Mouse (Mus musculus) cerebellum, adult 2 months (tissue): ENCODE measurements at regions not wholly inside any gene's neighbourhood (a gene's known extent, or its start where the extent isn't known, plus 50 kb on each side); places are given as distances from the start of the nearest gene placed in this dataset.

Experiments
- DNase-seq, 2 experiments: peaks; one replicate each; pipeline ENCODE4 v3.0.0; 2021
- H3K27ac ChIP-seq: fragments of 200-500 bp; 2 replicates; pipeline ENCODE4 v1.5.1; 2012; ENCODE audit warnings: low read length, control low read depth, inconsistent platforms; ENCODE audit not compliant: insufficient read depth
- H3K27me3 ChIP-seq: fragments of 200-500 bp; 2 replicates; pipeline ENCODE4 v1.6.1; 2012; ENCODE audit warnings: inconsistent platforms, mild to moderate bottlenecking, low read length, moderate library complexity; ENCODE audit not compliant: control insufficient read depth, insufficient read depth
- H3K4me1 ChIP-seq: fragments of 200-500 bp; 2 replicates; pipeline ENCODE4 v1.6.1; 2011; ENCODE audit warnings: low read length; ENCODE audit not compliant: control insufficient read depth, insufficient read depth
- H3K4me3 ChIP-seq: fragments of 200-500 bp; replicated peaks from 2 replicates; pipeline ENCODE3; 2011; ENCODE audit warnings: mild to moderate bottlenecking, low read depth, low read length, control low read depth; ENCODE audit not compliant: insufficient read depth
- CTCF ChIP-seq: fragments of 200-500 bp; IDR thresholded peaks from 2 replicates; pipeline ENCODE4 v1.5.1; 2011; ENCODE audit warnings: low read depth, mild to moderate bottlenecking, control low read depth, low read length, moderate library complexity, borderline replicate concordance; ENCODE audit not compliant: insufficient read depth
- POLR2A ChIP-seq: fragments of 200-500 bp; IDR thresholded peaks from 2 replicates; pipeline ENCODE4 v1.6.1; 2011; ENCODE audit warnings: low read length, control low read depth, borderline replicate concordance; ENCODE audit not compliant: insufficient read depth
- WGBS: fragments of 180-500 bp; shearing (Covaris S2); methylation state at CpG from one replicate; pipeline ENCODE4 v1.1.7; 2018; 5-methylcytosine and 5-hydroxymethylcytosine counted together

DNA sequence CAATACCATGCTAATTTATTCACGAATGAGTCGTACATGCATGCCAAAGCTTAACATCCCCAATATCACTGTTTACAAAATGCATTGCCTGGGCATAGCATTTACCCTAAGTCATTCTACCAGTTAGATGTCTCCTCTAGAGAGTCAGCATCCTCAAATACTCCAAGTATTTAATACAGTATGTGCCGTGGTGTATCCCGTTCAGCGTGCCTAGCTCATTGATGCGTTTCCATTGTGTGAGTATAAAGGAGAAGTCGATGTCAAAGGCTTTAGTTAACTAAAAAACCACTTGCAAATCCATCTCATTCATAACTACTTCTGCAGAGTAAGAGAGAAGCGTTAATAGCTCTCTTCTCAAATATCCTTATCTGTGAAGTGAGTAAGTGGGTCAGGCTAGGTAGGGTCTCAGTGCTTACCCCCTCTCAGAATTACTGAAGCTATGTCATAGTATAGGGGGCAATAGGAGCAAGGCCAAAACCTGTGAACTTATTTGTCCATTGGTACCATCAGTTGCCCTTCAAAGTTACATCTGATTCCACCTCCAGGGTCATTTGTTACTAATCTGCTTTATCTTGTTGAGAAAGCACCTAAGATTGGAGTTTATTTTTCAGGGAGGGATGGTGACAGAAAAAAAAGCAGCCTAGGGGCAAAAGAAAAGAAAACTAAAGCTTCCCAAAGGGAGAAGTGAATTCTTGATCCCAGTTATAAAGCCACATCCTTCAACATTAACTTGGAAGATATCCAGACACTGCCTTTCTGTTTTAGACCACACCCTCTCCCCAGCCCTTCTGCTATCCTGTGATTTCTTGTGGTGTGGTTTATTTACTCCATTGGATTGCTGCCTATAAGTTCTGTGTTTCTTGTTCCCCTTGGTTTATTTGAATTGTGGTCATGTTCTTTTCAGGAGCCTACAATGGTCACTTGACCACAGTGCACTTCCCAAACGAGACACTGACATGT lies 427.2 kb upstream of the Ubash3b start:
- TF ChIP-seq CTCF: no peak
- TF ChIP-seq POLR2A: no peak
- DNase-seq: no peak
- no peaks in the 10 kb centered on the region; the same call in 1 of the 2 replicates for H3K27me3 ChIP-seq
- H3K27ac ChIP-seq: no peak overlapping the region
- WGBS: 70% methylated on average over 9 of the region's 9 CpGs
- H3K4me1 ChIP-seq: no peaks in the 10 kb centered on the region
- H3K4me3 ChIP-seq: no peak overlapping the region

DNA sequence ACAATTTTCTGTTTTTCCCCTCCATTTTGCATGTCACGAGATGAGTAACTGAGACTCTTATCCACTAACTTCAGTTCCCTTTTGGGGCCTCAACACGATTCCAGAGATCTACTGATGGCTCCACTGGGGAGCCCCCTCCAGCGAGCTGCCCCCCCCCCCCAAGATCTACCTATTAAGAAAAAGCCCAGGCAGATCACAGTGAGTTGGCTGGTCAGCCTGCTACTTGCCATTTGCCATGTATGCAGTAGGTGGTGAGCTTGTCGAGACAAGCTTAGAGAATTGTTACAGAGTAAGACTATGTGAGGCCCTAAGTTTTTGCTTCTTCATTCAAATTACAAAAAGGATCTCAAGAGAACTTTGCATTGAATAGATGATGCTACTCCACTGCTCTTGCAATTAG lies 426.3 kb upstream of the Ubash3b start:
- 46% methylated on average over 4 of the region's 4 CpGs for WGBS
- Histone ChIP-seq H3K27ac (no peak overlapping the region), H3K4me3 (no peak overlapping the region), H3K4me1 (no peaks in the 10 kb centered on the region), H3K27me3 (no peaks in the 10 kb centered on the region; the same call in 1 of the 2 replicates)
- TF ChIP-seq POLR2A: no peak
- no peak for TF ChIP-seq CTCF
- DNase-seq: no peak

- no peaks in the 10 kb centered on the region for H3K4me1 ChIP-seq
- no peak for DNase-seq
- TF ChIP-seq CTCF: no peak
- TF ChIP-seq POLR2A: no peak
- H3K27ac ChIP-seq: no peak overlapping the region
- H3K27me3 ChIP-seq: no peaks in the 10 kb centered on the region; the same call in 1 of the 2 replicates
- WGBS: 59% methylated on average over 4 of the region's 4 CpGs
- H3K4me3 ChIP-seq: no peak overlapping the region
These were observed 425.6 kb upstream of the Ubash3b start for GRCm38 (mm10) chr9:41586966-41587570.

GRCm38 (mm10) chr9:41586291-41586690 lies 424.8 kb upstream of the Ubash3b start:
- H3K4me1 ChIP-seq: no peaks in the 10 kb centered on the region
- no peak overlapping the region for H3K27ac ChIP-seq
- no peak overlapping the region for H3K4me3 ChIP-seq
- 33% methylated on average over 7 of the region's 7 CpGs for WGBS
- no peak for DNase-seq
- peaks cover under 1% of the 10 kb centered on the region; the same call in 1 of the 2 replicates for H3K27me3 ChIP-seq
- TF ChIP-seq CTCF: no peak

DNA sequence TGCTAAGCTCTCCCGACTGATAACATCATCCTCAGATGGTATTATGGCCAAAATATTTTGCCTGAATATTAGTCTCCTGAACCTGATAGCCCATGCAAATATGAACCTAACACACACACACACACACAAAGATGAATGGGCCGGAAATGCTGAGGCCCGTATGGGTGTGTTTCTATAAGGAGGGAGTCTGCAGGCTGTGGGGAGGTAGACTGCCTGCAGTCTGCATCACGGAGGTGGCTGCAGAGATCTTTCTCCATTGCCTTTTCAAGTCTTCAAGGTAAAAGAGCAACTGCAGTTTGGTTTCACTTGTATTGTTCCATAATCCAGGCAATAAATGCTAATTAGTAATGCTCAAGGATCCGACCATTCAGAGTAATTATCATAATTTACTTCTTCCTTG lies 424.3 kb upstream of the Ubash3b start:
- DNase-seq: no peak
- H3K4me3 ChIP-seq: no peak overlapping the region
- H3K27ac ChIP-seq: no peak overlapping the region
- WGBS: 51% methylated on average over 5 of the region's 5 CpGs
- no peaks in the 10 kb centered on the region for H3K4me1 ChIP-seq
- peaks cover 3% of the 10 kb centered on the region; the same call in 1 of the 2 replicates for H3K27me3 ChIP-seq
- TF ChIP-seq CTCF: no peak
- TF ChIP-seq POLR2A: no peak

GRCm38 (mm10) chr9:41585012-41585411 lies 423.5 kb upstream of the Ubash3b start:
- Histone ChIP-seq H3K27me3 (peaks cover 3% of the 10 kb centered on the region; the same call in 1 of the 2 replicates), H3K4me1 (no peaks in the 10 kb centered on the region), H3K27ac (no peak overlapping the region), H3K4me3 (no peak overlapping the region)
- DNase-seq: no peak
- TF ChIP-seq CTCF: no peak
- TF ChIP-seq POLR2A: no peak
- 39% methylated on average over 7 of the region's 7 CpGs for WGBS

- TF ChIP-seq CTCF (no peak), POLR2A (no peak)
- Histone ChIP-seq H3K27ac (no peak overlapping the region), H3K4me3 (no peak overlapping the region), H3K27me3 (peaks cover 3% of the 10 kb centered on the region; the same call in 1 of the 2 replicates), H3K4me1 (no peaks in the 10 kb centered on the region)
- peak in 1 of 2 experiments; percentile 14 for DNase-seq
- WGBS: 13% methylated on average over 8 of the region's 8 CpGs
These were observed 422.3 kb upstream of the Ubash3b start for GRCm38 (mm10) chr9:41583711-41584329.

- WGBS: 11% methylated on average over 8 of the region's 8 CpGs
- TF ChIP-seq CTCF: no peak
These were observed 421.8 kb upstream of the Ubash3b start for GRCm38 (mm10) chr9:41583276-41583675.

More at GRCm38 (mm10) chr9:41583276-41583675, 421.8 kb upstream of the Ubash3b start:
- no peak for DNase-seq
- Histone ChIP-seq H3K4me3 (no peak overlapping the region), H3K27ac (no peak overlapping the region), H3K4me1 (no peaks in the 10 kb centered on the region), H3K27me3 (peaks cover 3% of the 10 kb centered on the region; the same call in 1 of the 2 replicates)
